Mouse (Mus musculus) lung, adult 2 months (tissue): Measurements from ENCODE around the gene Uvrag. TPM values are rescaled to one million over a fixed set of nuclear protein-coding genes. Genes with fewer than 3 reads are reported as not detected.

Source experiments
- DNase-seq: peaks from one replicate; pipeline ENCODE4 v3.0.0; 2022
- H3K4me1 ChIP-seq: fragments of 200-500 bp; 2 replicates; pipeline ENCODE4 v1.6.1; 2011; ENCODE audit warnings: low read length; ENCODE audit not compliant: control insufficient read depth, insufficient read depth
- H3K4me3 ChIP-seq: fragments of 200-500 bp; replicated peaks from 2 replicates; pipeline ENCODE3; 2011; ENCODE audit warnings: low read depth, mild to moderate bottlenecking, control low read depth, low read length; ENCODE audit errors: extremely low read depth
- CTCF ChIP-seq: fragments of 200-500 bp; IDR thresholded peaks from 2 replicates; pipeline ENCODE4 v1.5.1; 2011; ENCODE audit warnings: mild to moderate bottlenecking, low read length, control low read depth; ENCODE audit not compliant: insufficient read depth
- POLR2A ChIP-seq: fragments of 200-500 bp; IDR thresholded peaks from 2 replicates; pipeline ENCODE4 v1.6.1; 2011; ENCODE audit warnings: low read depth, mild to moderate bottlenecking, control low read depth, low read length, borderline replicate concordance; ENCODE audit errors: extremely low read depth
- WGBS: fragments of 180-500 bp; shearing (Covaris S2); methylation state at CpG from one replicate; pipeline ENCODE4 v1.1.7; 2018; 5-methylcytosine and 5-hydroxymethylcytosine counted together
- polyA plus RNA-seq: library from polyadenylated mRNA; depleted of rRNA; stranded (reverse); fragments of >200 nt; gene quantifications from 2 replicates; pipeline ENCODE4 v1.2.3, GENCODE M21; 2012; rRNA removed

The Uvrag gene
- 35.4 and 79.1 TPM in 2 replicates for polyA plus RNA-seq

- WGBS: under 1% methylated on average over 51 of the region's 51 CpGs
- TF ChIP-seq CTCF (no peak), POLR2A (peak; percentile 91)
- peaks cover 13% of the 10 kb centered on the region for H3K4me1 ChIP-seq
- DNase-seq: peak; percentile 99
- H3K4me3 ChIP-seq: peak within 1 kb of the TSS; percentile 78
Observed at GRCm38 (mm10) chr7:99140984-99141918, at the start of gene Uvrag. Uvrag (minus strand) TSS chr7:99141141.

GRCm38 (mm10) chr7:99189885-99190284, 48.9 kb upstream of the Uvrag start:
- no peaks in the 10 kb centered on the region for H3K4me1 ChIP-seq
- no peak for DNase-seq
- 68% methylated on average over 5 of the region's 5 CpGs for WGBS
- TF ChIP-seq POLR2A (no peak), CTCF (no peak)
- no peak overlapping the region for H3K4me3 ChIP-seq

GRCm38 (mm10) chr7:99188630-99189029, 47.7 kb upstream of the Uvrag start:
- 75% methylated on average over 6 of the region's 6 CpGs for WGBS
- TF ChIP-seq CTCF: no peak
- no peak for TF ChIP-seq POLR2A
- no peak for DNase-seq
- no peaks in the 10 kb centered on the region for H3K4me1 ChIP-seq
- H3K4me3 ChIP-seq: no peak overlapping the region

GRCm38 (mm10) chr7:99187451-99187850, 46.5 kb upstream of the Uvrag start:
- no peak for TF ChIP-seq CTCF
- TF ChIP-seq POLR2A: no peak
- Histone ChIP-seq H3K4me3 (no peak overlapping the region), H3K4me1 (no peaks in the 10 kb centered on the region; the same call in 1 of the 2 replicates)
- WGBS: 83% methylated on average over 5 of the region's 5 CpGs
- no peak for DNase-seq

GRCm38 (mm10) chr7:99185405-99185804, 44.5 kb upstream of the Uvrag start:
- H3K4me3 ChIP-seq: no peak overlapping the region
- no peak for TF ChIP-seq POLR2A
- TF ChIP-seq CTCF: no peak
- 87% methylated on average over 3 of the region's 3 CpGs for WGBS
- no peak for DNase-seq
- H3K4me1 ChIP-seq: no peaks in the 10 kb centered on the region; the same call in 1 of the 2 replicates

GRCm38 (mm10) chr7:99183751-99184150, 42.8 kb upstream of the Uvrag start:
- no peaks in the 10 kb centered on the region; the same call in 1 of the 2 replicates for H3K4me1 ChIP-seq
- TF ChIP-seq POLR2A (no peak), CTCF (no peak)
- DNase-seq: no peak
- 71% methylated on average over 6 of the region's 6 CpGs for WGBS
- no peak overlapping the region for H3K4me3 ChIP-seq

- under 1% methylated on average over 63 of the region's 63 CpGs for WGBS
- Histone ChIP-seq H3K4me1 (no peaks in the 10 kb centered on the region; the same call in 1 of the 2 replicates), H3K4me3 (peak within 1 kb of the TSS; percentile 63)
- TF ChIP-seq POLR2A: peak; percentile 98
- TF ChIP-seq CTCF: no peak
- DNase-seq: peak; percentile 95
Observed at GRCm38 (mm10) chr7:99182432-99183172, 41.7 kb upstream of the Uvrag start, which contains the start of gene Dgat2. Dgat2 (minus strand) TSS chr7:99182719.

- H3K4me3 ChIP-seq: peak overlapping the region; percentile 63
Observed at GRCm38 (mm10) chr7:99181619-99182431, 40.9 kb upstream of the Uvrag start.

More at GRCm38 (mm10) chr7:99181619-99182431, 40.9 kb upstream of the Uvrag start:
- H3K4me1 ChIP-seq: no peaks in the 10 kb centered on the region; the same call in 1 of the 2 replicates
- 26% methylated on average over 14 of the region's 14 CpGs for WGBS
- DNase-seq: peak; percentile 25
- TF ChIP-seq CTCF (no peak), POLR2A (no peak)
